Mouse (Mus musculus) heart, embryonic 10.5 days (tissue): Measurements from ENCODE around the gene Ppp1r35. TPM values are rescaled to one million over a fixed set of nuclear protein-coding genes. Genes with fewer than 3 reads are reported as not detected.
"Not testable (repeated sequence)": the region's sequence is repeated elsewhere in the genome, so short reads cannot be mapped to it uniquely, and the experiment has no call there.

Experiments used
- DNase-seq: peaks from one replicate; pipeline ENCODE4 v3.0.0-alpha.2; 2017; ENCODE audit warnings: low spot score
- H3K27ac ChIP-seq: fragments of 300-500 bp; sonication (generic); 2 replicates; pipeline ENCODE4 v1.5.1; 2016; ENCODE audit warnings: mild to moderate bottlenecking
- H3K27me3 ChIP-seq: fragments of 300-500 bp; sonication (generic); 2 replicates; pipeline ENCODE4 v1.6.1; 2016; ENCODE audit warnings: mild to moderate bottlenecking; ENCODE audit not compliant: poor library complexity, insufficient read depth, severe bottlenecking
- H3K36me3 ChIP-seq: fragments of 300-500 bp; sonication (generic); 2 replicates; pipeline ENCODE4 v1.6.1; 2016; ENCODE audit warnings: mild to moderate bottlenecking, moderate library complexity
- H3K4me1 ChIP-seq: fragments of 300-500 bp; sonication (generic); 2 replicates; pipeline ENCODE4 v1.6.1; 2016; ENCODE audit warnings: mild to moderate bottlenecking
- H3K4me3 ChIP-seq: fragments of 300-500 bp; sonication (generic); 2 replicates; pipeline ENCODE4 v1.5.1; 2016; ENCODE audit warnings: mild to moderate bottlenecking, moderate library complexity
- H3K9me3 ChIP-seq: fragments of 300-500 bp; sonication (generic); 2 replicates; pipeline ENCODE4 v1.6.1; 2016; ENCODE audit warnings: mild to moderate bottlenecking, moderate library complexity
- WGBS: fragments of 180-500 bp; shearing (Covaris S2); methylation state at CpG from one replicate; pipeline ENCODE4 v1.1.7; 2016; 5-methylcytosine and 5-hydroxymethylcytosine counted together
- polyA plus RNA-seq: library from polyadenylated mRNA; unstranded; fragments of >200 nt; fragmentation: Nextera tagmentation; extraction: Ambion mirVana; gene quantifications from 2 replicates; pipeline ENCODE4 v1.2.1, GENCODE M21; 2016

The Ppp1r35 gene
- polyA plus RNA-seq, 1 experiment from 2014 or later: 49.2 TPM

DNA sequence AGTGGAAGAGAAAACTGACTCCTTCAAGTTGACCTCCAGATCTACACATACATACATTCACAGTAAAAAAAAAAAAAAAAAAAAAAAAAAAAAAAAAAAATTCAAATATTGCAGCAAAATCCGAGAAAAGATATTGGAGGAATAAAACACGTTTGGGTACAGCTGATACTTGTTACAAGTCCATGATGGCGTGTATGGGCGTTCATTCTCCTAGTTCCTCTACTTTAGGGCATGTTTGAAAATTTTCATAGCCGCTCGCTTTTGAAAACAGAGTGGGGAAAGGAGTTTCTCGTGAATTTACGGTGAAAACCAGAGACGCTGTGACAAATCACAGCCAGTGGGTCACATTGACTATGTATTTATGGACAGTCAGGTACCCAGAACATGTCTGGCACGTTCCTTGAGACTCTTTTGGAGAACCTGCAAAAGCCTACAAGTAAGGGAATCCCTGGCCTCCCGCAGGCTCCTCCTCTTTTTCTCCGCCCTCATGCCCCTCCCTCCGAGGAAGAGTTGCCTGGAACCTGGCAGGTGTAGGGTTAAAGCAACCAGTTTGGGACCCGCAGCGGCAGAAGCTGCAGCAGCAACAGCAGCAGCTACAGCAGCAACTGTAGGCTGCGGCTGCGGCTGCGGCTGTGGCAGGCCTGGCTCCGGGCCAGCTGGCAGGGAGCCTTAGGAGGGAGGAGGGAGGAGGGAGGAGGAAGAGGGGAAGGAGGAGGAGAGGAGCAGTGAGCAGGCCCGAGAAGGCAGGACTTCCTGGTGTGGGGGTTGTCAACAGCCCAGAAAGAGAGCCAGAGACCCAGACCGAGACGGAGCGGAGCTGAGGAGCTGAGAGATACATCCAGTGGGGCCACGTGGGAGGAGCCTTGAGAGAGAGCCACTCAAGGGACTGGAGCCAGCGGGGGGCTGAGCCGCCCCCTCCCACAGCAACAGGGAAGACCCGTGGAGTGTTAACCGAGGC, 33.2 kb upstream of the Ppp1r35 start, which contains the start of gene Tsc22d4:
TSS of gene Tsc22d4 (plus strand) at position 517 of the 958 bp plus-strand sequence.
- no peaks in the 10 kb centered on the region for H3K9me3 ChIP-seq
- H3K27me3 ChIP-seq: no peaks in the 10 kb centered on the region
- WGBS: 5% methylated on average over 28 of the region's 28 CpGs
- H3K4me1 ChIP-seq: peaks cover 47% of the 10 kb centered on the region
- peak; percentile 98 for DNase-seq
- peak within 1 kb of the TSS; percentile 94 for H3K27ac ChIP-seq
- peak within 1 kb of the TSS; percentile 85 for H3K4me3 ChIP-seq
- peaks cover 8% of the 10 kb centered on the region for H3K36me3 ChIP-seq

DNA sequence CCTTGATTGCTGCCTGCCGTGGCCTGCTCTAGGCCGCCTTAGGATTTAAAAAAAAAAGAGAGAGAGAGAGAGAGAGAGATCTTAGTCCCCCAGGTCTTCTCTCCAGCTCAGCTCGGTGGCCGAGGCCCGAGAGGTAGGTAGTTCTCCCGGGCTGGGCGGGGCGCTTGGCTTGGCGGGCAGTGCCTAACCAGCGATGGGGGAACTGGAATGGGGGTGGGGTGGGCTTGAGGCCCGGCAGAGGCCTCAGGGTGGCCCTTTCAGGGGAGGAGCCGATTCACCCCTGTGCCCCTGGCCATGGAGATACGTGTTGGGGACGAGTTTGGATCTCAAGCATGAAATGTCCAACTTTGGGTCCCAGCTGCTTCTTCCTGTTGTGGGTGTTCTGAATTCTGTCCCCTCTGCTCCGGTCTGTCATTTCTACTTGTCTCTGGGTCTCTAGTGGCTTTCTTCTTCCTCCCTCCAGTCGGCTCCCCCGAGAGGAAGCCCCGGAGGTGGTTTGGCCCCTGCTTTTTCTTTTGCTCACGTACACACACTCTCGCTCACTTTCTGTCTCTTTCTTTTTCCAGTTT, 32.3 kb upstream of the Ppp1r35 start:
- H3K4me3 ChIP-seq: peak overlapping the region; percentile 85
- peak overlapping the region; percentile 94 for H3K27ac ChIP-seq
- WGBS: under 1% methylated on average over 19 of the region's 20 CpGs
- no peaks in the 10 kb centered on the region for H3K27me3 ChIP-seq
- peak; percentile 92 for DNase-seq
- H3K4me1 ChIP-seq: peaks cover 46% of the 10 kb centered on the region
- H3K9me3 ChIP-seq: no peaks in the 10 kb centered on the region
- H3K36me3 ChIP-seq: peaks cover 14% of the 10 kb centered on the region

DNA sequence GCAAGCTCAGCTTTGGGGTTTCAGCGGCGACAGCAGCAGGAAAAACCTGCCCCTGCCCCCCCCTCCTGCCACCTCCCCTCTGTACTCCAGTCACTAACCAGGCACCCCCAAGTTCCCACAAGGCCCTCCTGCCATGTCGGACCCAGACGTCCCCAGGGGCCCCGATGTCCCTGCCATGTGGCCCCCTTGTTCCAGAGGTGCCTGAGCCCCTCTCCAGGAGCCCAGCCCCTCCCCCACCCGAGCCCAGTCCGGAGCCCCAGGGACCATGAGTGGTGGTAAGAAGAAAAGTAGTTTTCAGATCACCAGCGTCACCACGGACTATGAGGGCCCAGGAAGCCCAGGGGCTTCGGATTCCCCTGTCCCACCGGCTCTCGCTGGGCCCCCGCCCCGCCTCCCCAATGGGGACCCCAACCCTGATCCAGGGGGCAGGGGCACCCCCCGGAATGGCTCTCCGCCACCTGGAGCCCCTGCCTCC, 31.8 kb upstream of the Ppp1r35 start:
- Histone ChIP-seq H3K4me3 (peak overlapping the region; percentile 85), H3K27ac (peak overlapping the region; percentile 94), H3K36me3 (peaks cover 19% of the 10 kb centered on the region), H3K4me1 (peaks cover 46% of the 10 kb centered on the region), H3K9me3 (no peaks in the 10 kb centered on the region), H3K27me3 (no peaks in the 10 kb centered on the region)
- no peak for DNase-seq
- under 1% methylated on average over 16 of the region's 16 CpGs for WGBS

DNA sequence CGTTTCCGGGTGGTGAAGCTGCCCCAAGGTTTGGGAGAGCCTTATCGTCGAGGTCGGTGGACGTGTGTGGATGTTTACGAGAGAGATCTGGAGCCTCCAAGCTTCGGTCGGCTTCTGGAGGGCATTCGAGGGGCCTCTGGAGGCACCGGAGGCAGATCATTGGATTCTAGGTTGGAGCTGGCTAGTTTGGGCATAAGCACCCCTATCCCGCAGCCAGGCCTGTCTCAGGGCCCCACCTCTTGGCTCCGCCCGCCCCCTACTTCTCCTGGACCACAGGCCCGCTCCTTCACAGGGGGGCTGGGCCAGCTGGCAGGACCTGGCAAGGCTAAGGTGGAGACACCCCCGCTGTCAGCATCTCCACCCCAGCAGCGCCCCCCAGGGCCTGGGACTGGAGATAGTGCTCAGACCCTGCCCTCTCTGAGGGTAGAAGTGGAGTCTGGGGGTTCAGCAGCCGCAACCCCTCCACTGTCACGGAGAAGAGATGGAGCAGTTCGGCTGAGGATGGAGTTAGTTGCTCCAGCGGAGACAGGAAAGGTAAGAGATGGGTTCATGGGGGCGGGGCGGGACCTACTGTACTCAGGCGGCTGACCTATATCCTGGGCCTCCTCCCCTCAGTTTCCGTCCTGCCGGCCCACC, 31.2 kb upstream of the Ppp1r35 start:
- Histone ChIP-seq H3K4me3 (peak overlapping the region; percentile 85), H3K4me1 (peaks cover 48% of the 10 kb centered on the region), H3K27ac (peak overlapping the region; percentile 94), H3K36me3 (peaks cover 25% of the 10 kb centered on the region), H3K9me3 (no peaks in the 10 kb centered on the region), H3K27me3 (no peaks in the 10 kb centered on the region)
- no peak for DNase-seq
- 4% methylated on average over 26 of the region's 26 CpGs for WGBS

DNA sequence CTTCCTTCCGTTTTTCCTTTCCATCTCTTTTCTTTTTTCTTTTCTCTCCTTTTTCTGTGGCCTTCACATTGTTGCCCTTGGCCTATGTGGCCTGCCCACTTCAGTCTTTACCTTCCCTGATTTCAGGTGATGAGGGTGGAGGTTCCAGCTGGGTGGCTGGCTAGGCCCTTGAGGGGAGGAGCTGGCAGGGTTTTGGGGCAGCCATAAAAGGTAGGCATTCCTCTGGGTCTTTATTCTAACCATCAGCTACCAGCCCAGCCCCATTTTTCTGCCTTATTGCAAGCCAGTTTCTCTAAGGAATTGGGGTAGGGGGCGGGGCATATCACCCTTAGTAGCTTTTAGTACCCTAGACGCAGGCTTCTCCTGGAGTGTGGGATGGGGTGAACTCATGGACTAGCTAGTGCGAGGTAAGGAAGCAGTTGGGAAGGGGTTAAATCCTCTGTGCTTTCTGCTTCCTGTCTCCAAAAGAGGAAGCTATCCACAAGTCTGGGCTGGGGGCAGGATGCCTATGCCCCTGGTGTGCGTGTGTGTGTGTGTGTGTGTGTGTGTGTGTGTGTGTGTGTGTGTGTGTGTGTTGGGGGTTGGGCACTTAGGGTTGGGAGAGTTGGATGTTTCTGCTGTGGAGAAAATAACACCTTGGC, 30.4 kb upstream of the Ppp1r35 start:
- Histone ChIP-seq H3K36me3 (peaks cover 33% of the 10 kb centered on the region), H3K9me3 (no peaks in the 10 kb centered on the region), H3K27me3 (no peaks in the 10 kb centered on the region), H3K27ac (peak overlapping the region; percentile 94), H3K4me3 (peak overlapping the region; percentile 85), H3K4me1 (peaks cover 56% of the 10 kb centered on the region)
- DNase-seq: no peak
- 33% methylated on average over 5 of the region's 5 CpGs for WGBS

DNA sequence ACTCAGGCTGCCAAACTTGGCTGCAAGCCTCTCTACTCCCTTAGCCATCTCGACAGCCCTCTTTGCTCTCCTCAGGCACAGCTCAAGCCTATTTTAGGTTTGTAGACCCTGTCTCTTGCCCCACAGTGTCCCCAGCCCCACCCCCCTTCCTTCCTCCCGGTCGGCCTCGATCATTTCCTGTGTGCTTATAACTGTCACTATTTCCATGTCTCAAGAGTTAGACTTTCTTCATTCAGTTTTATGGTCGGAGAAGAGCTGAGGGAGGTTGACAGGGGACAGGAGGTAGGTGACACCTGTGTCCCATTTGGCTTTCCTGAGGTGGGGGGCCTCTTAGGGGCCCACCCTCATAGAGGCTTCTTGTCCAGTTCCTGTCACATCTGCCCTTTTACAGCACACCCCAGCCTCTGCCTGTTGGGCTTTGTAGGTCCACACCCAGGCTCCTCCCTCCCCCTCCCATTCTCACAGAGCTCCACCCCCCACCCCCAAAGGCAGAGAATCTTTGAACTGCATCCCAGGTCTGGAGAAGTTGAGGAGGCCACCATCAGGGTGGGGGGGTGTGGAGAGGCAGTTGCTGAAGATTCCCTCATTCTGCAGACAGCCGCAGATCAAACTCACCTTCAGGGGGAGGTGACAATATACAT, 29.3 kb upstream of the Ppp1r35 start:
- WGBS: 57% methylated on average over 6 of the region's 6 CpGs
- no peak for DNase-seq
- H3K4me1 ChIP-seq: peaks cover 65% of the 10 kb centered on the region
- no peaks in the 10 kb centered on the region for H3K27me3 ChIP-seq
- H3K9me3 ChIP-seq: no peaks in the 10 kb centered on the region
- H3K4me3 ChIP-seq: peak overlapping the region; percentile 85
- H3K36me3 ChIP-seq: peaks cover 43% of the 10 kb centered on the region
- peak overlapping the region; percentile 94 for H3K27ac ChIP-seq

DNA sequence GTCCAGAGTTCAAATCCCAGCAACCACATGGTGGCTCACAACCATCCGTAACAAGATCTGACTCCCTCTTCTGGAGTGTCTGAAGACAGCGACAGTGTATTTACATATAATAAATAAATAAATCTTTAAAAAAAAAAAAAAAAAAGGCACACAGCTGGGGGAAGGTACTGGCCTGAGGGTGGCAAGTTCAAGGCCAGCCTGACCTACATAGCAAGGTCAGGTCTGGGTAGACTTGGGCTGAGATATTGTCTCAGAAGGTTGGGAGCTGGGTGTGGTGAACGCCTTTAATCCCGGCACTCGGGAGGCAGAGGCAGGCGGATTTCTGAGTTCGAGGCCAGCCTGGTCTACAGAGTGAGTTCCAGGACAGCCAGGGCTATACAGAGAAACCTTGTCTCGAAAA, 28.4 kb upstream of the Ppp1r35 start:
- H3K27me3 ChIP-seq, DNase-seq, H3K9me3 ChIP-seq, H3K4me3 ChIP-seq: not testable (repeated sequence)
- Histone ChIP-seq H3K27ac (0 out of 2 replicates have a peak overlapping the region, but pooled peaks have one; percentile 78), H3K36me3 (peaks cover 48% of the 10 kb centered on the region), H3K4me1 (peaks cover 64% of the 10 kb centered on the region)
- WGBS: 95% methylated on average over 8 of the region's 8 CpGs

DNA sequence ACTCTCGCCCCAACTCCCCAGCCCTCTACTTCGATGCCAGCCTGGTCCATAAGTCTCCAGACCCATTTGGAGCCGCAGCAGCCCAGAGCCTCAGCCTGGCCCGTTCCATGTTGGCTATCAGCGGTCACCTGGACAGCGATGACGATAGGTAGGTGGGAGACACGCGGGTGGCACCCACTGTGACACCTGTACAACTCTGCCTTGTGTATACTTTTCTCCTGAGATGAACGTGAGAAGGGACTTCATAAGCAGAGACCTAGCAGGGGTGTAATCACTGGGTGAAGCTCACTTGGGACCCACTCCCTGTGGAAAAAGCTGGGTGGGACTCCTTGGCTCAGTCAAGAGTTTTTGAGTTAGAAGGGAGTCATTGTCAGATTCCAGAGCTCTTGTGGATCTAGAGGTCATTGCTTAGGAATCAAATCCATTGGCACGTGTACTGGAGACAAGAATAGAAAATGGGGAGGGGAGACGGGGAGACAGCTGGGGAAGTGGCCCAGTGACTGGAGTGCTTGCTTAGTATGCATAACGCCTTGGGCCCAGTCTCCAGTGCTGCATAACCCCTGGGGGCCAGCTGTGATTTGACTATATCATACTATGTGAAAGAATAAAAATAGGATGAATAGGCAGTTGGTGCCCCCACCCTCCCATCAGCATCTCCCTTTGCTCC, 27.3 kb upstream of the Ppp1r35 start:
- WGBS: 82% methylated on average over 13 of the region's 13 CpGs
- peak overlapping the region; percentile 78 for H3K27ac ChIP-seq
- no peaks in the 10 kb centered on the region for H3K9me3 ChIP-seq
- peaks cover 58% of the 10 kb centered on the region for H3K36me3 ChIP-seq
- peaks cover 76% of the 10 kb centered on the region for H3K4me1 ChIP-seq
- H3K27me3 ChIP-seq: no peaks in the 10 kb centered on the region
- no peak for DNase-seq
- H3K4me3 ChIP-seq: peak overlapping the region; percentile 24

DNA sequence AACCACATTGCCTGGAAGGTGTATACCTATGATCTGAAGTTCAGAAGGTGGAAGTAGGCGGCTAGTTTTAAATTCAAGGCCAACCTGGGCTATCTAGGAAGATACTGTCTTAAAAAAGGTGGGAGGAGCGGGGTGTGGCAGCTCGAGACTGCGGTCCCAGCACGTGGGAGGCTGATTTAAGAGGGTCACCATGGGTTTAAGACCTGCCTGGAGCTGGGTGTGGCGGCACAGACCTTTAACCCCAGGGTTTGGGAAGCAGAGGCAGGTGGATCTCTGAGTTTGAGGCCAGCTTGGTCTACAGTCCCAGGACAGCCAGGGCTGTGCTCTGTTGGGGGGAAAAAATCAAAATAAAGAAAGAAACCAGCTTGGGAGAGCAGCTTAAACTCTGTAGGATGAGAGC, 26.7 kb upstream of the Ppp1r35 start:
- DNase-seq: no peak
- H3K36me3 ChIP-seq: peaks cover 65% of the 10 kb centered on the region
- H3K4me1 ChIP-seq: peaks cover 81% of the 10 kb centered on the region
- no peak overlapping the region for H3K4me3 ChIP-seq
- no peaks in the 10 kb centered on the region for H3K27me3 ChIP-seq
- WGBS: 86% methylated on average over 6 of the region's 6 CpGs
- no peaks in the 10 kb centered on the region for H3K9me3 ChIP-seq
- H3K27ac ChIP-seq: peak overlapping the region; percentile 42; the same call in 1 of the 2 replicates

DNA sequence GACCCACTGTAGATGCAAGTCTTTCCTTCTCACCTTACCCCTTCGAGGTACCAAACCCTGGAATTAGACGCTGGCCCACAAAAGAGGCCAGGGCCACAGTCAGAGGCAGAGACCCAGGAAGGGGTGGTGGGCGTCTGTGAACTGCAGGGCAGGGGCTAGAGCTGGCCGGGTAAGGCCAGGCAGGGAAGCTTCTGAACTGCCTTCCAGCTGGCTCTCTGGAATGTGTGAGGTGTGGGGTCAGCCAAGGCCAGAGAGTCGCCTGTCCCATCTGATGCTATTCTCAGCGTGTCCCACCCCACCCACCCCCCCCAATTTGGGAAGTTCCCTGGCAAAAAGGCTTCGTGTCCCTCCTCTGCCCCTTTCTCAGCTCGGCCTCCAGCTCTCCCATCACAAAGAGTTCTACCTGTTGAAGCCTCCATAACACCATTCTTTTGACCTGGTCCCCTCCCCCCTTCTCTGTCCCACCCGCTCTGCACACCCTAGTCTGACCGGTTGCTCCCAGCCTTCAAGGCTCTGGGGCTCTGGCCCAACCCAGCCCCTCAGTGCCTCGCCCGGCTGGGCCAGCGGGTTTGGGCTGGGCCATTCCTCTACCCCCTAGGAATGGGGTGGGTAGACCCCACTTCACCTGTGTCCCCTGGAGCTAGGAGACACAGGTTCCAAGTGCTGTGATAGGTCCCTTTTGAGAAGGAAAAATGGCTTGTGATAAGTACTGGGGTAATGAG, 25.4 kb upstream of the Ppp1r35 start:
- no peaks in the 10 kb centered on the region for H3K9me3 ChIP-seq
- 59% methylated on average over 13 of the region's 13 CpGs for WGBS
- peaks cover 74% of the 10 kb centered on the region for H3K36me3 ChIP-seq
- H3K27ac ChIP-seq: peak overlapping the region; percentile 30; the same call in 1 of the 2 replicates
- DNase-seq: no peak
- H3K4me3 ChIP-seq: 0 out of 2 replicates have a peak overlapping the region, but pooled peaks have one; percentile 0
- peaks cover 73% of the 10 kb centered on the region for H3K4me1 ChIP-seq
- no peaks in the 10 kb centered on the region for H3K27me3 ChIP-seq

DNA sequence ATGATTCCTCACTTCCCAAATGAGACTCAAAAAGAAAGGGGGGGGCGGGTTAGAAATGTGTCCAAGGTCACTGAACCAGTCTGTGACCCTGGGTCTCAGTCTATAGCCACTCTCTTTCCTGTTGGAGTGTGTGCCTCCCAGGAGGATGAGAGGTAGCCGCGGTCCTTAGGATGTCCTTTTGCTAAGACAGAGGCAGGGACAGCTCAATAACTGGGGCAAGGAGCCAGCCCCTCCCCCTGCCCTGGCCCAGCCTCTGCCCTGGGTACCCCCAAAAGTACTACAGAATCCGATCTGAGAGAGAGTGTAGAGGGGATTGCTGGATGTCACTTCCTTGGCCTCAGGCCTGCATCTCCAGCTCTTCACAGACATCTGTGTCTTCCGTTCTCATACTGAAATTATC, 23.2 kb upstream of the Ppp1r35 start:
- no peaks in the 10 kb centered on the region for H3K9me3 ChIP-seq
- 87% methylated on average over 5 of the region's 5 CpGs for WGBS
- H3K27me3 ChIP-seq: no peaks in the 10 kb centered on the region
- peak overlapping the region; percentile 52; the same call in 1 of the 2 replicates for H3K27ac ChIP-seq
- DNase-seq: no peak
- H3K4me1 ChIP-seq: peaks cover 70% of the 10 kb centered on the region
- no peak overlapping the region for H3K4me3 ChIP-seq
- peaks cover 86% of the 10 kb centered on the region for H3K36me3 ChIP-seq
